Mouse (Mus musculus): ENCODE data around the gene Mt3. TPM values are rescaled to one million over a fixed set of nuclear protein-coding genes. Genes with fewer than 3 reads are reported as not detected.

The Mt3 gene
- total RNA-seq, 2 experiments from 2014 or later = 1,175 to 1,192 TPM

DNA sequence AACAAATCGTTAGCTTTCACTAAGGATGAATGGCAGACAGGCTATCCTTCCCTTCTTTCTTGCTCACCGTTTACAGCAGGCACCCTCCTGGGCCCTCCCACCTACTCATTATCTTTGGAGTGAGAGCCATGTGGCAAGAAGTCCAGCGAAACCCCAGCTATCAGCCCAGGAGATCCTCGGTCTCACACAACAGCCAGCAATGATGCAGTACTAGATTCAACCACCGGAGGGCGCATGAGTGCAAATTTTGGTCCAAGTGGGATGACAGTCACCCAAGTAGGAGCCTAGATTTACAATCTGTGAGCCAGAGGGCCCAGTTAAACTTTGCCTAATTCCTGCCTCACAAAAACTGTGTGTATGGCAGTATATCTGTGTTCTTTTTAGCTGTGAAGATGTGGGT, 14.8 kb downstream of the Mt3 start:
- Histone ChIP-seq H3K27ac (peak overlapping the region; percentile 43), H3K4me3 (peak overlapping the region; percentile 32; the same call in 1 of the 2 replicates)
- peak; percentile 89 to 98 for DNase-seq (ENCODE audit: low spot score in 2 of 2)
- peak; percentile 95 for TF ChIP-seq CTCF (conservative IDR thresholded peaks at IDR 0.05)

DNA sequence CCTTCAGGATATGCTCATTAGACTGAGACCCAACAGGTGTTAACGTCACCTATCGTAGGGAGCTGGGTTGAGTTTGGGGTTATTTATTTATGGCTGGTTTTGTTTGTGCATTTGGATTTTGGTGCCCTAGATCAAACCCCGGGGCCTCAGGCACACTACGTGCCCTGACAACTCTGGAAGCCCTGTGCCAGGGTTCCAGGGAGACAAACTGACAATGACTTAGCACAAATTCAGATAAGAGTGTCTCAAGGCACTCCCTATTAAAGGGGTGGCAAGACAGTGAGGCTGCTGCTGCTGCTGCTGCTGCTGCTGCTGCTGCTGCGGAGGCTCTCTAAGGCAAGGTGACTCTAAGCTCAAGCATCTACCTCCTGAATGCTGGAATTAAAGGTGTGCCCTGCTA, 17.1 kb downstream of the Mt3 start:
- DNase-seq (ENCODE audit: low spot score in 2 of 2) = no peak
- Histone ChIP-seq H3K4me3 (no peak overlapping the region), H3K27ac (no peak overlapping the region)
- TF ChIP-seq CTCF (conservative IDR thresholded peaks at IDR 0.05) = no peak

DNA sequence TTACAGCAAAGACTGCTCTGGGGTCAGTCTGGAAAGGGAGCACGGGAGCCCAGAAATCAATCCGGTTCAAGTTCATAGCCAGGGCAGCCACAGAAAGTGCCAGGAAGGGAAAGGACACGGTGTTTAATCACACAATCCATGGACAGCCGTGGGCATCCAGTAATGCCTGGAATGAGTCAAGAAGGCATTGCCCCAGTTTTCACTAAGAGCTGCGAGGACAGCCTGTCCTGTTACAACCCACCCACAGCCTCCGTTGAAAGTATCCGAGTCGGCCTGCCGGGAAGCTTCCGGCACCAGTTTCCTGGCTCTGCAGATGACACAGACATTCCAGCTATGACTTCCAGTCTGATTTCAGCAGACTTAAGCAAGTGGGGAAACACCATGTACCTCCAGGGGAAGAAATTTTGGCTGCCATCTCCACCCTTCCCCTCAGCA, 18.9 kb downstream of the Mt3 start:
- Histone ChIP-seq H3K27ac (peak overlapping the region; percentile 92), H3K4me3 (peak overlapping the region; percentile 68; the same call in 1 of the 2 replicates)
- TF ChIP-seq CTCF (conservative IDR thresholded peaks at IDR 0.05) = no peak
- DNase-seq (ENCODE audit: low spot score in 2 of 2) = no peak

GRCm38 (mm10) chr8:94172075-94172808, 19.8 kb downstream of the Mt3 start, which contains the start of gene Mt2:
Gene Mt2, plus strand, starts transcription at chr8:94172664.
- no peak for TF ChIP-seq CTCF (conservative IDR thresholded peaks at IDR 0.05)
- peak; percentile 77 to 79 for DNase-seq (ENCODE audit: low spot score in 2 of 2)
- H3K27ac ChIP-seq = peak within 1 kb of the TSS; percentile 92
- H3K4me3 ChIP-seq = peak within 1 kb of the TSS; percentile 68

DNA sequence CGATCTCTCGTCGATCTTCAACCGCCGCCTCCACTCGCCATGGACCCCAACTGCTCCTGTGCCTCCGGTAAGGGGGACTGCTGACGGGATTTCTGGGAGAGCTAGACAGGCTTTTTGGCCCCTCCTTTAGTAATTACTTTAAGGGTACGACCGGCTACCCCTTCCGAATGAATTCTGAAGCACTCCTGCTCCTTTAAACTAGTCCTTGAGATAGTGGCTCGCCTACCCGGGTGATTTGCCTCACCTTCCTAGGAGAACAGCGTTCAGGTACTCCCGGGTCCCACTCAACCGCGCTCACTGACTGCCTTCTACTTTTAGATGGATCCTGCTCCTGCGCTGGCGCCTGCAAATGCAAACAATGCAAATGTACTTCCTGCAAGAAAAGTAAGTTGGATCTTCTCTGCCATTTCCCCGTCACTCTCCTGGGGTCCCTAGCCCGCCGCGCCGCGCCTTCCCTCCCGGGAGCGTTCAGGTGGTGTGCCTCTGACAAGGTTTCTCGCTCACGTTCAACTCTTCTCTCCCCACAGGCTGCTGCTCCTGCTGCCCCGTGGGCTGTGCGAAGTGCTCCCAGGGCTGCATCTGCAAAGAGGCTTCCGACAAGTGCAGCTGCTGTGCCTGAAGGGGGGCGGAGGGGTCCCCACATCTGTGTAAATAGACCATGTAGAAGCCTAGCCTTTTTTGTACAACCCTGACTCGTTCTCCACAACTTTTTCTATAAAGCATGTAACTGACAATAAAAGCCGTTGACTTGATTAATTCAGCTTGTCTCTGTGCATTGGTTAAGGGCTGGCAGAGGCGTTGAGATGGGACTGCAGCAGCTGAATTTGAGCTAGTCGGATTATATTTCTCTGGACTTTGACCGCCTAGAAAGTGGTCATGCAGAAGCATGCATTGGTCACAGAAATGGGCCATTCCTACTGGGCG, 20.7 kb downstream of the Mt3 start:
- peak overlapping the region; percentile 68 for H3K4me3 ChIP-seq
- no peak for TF ChIP-seq CTCF (conservative IDR thresholded peaks at IDR 0.05)
- H3K27ac ChIP-seq = peak overlapping the region; percentile 92
- DNase-seq (ENCODE audit: low spot score in 2 of 2) = no peak

GRCm38 (mm10) chr8:94173848-94174403, 21.5 kb downstream of the Mt3 start:
- TF ChIP-seq CTCF (conservative IDR thresholded peaks at IDR 0.05) = peak; percentile 54
- peak overlapping the region; percentile 28; the same call in 1 of the 2 replicates for H3K4me3 ChIP-seq
- DNase-seq (ENCODE audit: low spot score in 2 of 2) = no peak

DNA sequence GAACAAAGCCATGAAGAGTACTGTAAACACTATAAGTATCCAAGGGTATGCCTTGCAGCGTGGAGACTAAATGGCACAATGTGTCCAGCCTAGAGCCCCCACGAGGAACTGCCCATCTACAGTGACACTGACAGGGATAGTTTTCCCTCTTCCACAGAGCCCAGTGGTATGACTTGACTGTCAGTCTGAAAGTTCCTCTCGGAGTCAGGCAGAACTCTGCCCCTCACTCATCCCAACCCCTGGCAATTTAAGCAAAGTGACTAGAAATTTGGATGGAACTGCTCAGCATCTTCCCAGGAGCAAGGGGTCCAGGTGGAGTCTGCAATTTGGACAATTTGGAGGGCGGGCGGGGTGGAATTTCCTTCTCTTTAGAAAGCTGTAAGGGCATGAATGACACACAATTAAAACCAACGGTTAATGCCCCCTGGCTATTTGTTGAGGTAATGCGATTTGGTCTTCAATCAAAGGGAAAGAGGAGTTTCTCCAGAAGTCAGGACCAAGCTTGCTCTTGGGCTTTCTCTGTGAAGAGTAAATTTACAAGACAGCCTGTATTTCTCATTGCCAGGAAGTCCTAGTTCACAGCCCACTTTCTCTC, 22.3 kb downstream of the Mt3 start:
- DNase-seq (ENCODE audit: low spot score in 2 of 2) = no peak
- TF ChIP-seq CTCF (conservative IDR thresholded peaks at IDR 0.05) = peak; percentile 59
- H3K27ac ChIP-seq = no peak overlapping the region; the same call in 1 of the 2 replicates
- H3K4me3 ChIP-seq = no peak overlapping the region

More at GRCm38 (mm10) chr8:94173848-94174403, 21.5 kb downstream of the Mt3 start:
- peak overlapping the region; percentile 65; the same call in 1 of the 2 replicates for H3K27ac ChIP-seq

GRCm38 (mm10) chr8:94177716-94178390, 25.4 kb downstream of the Mt3 start:
- Histone ChIP-seq H3K27ac (peak overlapping the region; percentile 97), H3K4me3 (no peak overlapping the region)
- no peak for DNase-seq (ENCODE audit: low spot score in 2 of 2)
- no peak for TF ChIP-seq CTCF (conservative IDR thresholded peaks at IDR 0.05)

- peak within 1 kb of the TSS; percentile 97 for H3K27ac ChIP-seq
- peak within 1 kb of the TSS; percentile 70 for H3K4me3 ChIP-seq
- DNase-seq (ENCODE audit: low spot score in 2 of 2) = peak; percentile 91 to 92
- no peak for TF ChIP-seq CTCF (conservative IDR thresholded peaks at IDR 0.05)
Measured at GRCm38 (mm10) chr8:94178857-94179712, 26.7 kb downstream of the Mt3 start, which contains the start of gene Mt1. Gene Mt1, plus strand, starts transcription at chr8:94179082.

GRCm38 (mm10) chr8:94179713-94180560, 27.5 kb downstream of the Mt3 start:
- no peak for TF ChIP-seq CTCF (conservative IDR thresholded peaks at IDR 0.05)
- DNase-seq (ENCODE audit: low spot score in 2 of 2) = no peak
- H3K27ac ChIP-seq = peak overlapping the region; percentile 97
- peak overlapping the region; percentile 70 for H3K4me3 ChIP-seq
